Mouse (Mus musculus) olfactory bulb, adult 2 months (tissue): ENCODE measurements around the gene Coq7.

ENCODE experiments used
- CTCF ChIP-seq: fragments of 200-500 bp; IDR thresholded peaks from 2 replicates; pipeline ENCODE4 v1.5.1; 2012; ENCODE audit warnings: low read depth, mild to moderate bottlenecking, low read length, moderate library complexity; ENCODE audit not compliant: insufficient read depth
- POLR2A ChIP-seq: fragments of 200-500 bp; IDR thresholded peaks from 2 replicates; pipeline ENCODE4 v1.6.1; 2012; ENCODE audit warnings: mild to moderate bottlenecking, low read depth, low read length, moderate library complexity; ENCODE audit not compliant: insufficient read depth

GRCm38 (mm10) chr7:118553881-118554280, 20.7 kb upstream of the Coq7 start:
- no peak for TF ChIP-seq CTCF
- TF ChIP-seq POLR2A, result no peak
